Mouse (Mus musculus): ENCODE results near the gene Ldb2.

Ldb2 gene

GRCm38 (mm10) chr5:44799053-44799860 is at the start of gene Ldb2:
TSS of gene Ldb2 (minus strand) at chr5:44799680.
- DNase-seq, result peak; percentile 44 to 67

DNA sequence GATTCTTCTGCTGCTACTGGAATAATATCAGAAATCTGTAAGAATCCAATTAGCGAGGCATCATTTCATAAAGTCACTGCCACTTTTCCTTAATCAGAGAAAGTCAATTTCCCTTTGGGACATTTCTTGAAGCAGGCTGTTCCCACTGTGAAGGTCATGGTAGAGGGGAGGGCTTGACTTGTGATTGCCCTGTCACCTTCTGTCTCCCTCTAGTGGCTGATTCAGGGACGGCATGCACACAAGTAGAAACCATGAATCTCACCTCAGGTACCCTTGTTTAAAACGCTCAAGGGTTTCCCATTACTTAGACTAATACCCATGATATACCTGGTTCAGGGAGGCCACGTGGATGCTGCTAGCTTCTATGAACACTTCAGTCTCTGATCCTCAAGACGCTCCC is 31.8 kb upstream of the Ldb2 start:
- peak; percentile 42 to 44 for DNase-seq

DNA sequence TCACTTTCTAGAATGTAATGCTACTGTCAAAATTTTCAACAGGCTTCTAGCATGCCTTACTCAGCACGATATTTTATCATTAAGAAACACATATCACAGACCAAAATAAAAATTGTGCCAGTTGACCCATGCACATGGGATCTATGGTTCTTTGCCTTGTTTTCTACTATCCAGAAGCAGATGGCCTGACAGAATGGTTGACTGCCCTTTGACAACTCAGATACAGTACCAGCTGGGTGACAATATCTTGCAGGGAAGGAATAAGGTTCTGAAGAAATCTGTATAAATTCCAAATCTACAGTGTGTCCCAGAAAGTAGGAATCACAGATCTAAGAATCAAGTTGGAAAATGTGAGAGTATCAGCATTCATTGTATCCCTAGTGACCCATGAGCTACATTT is 16.0 kb upstream of the Ldb2 start:
- peak; percentile 38 to 56 for DNase-seq

- DNase-seq, result no peak
Measured at GRCm38 (mm10) chr5:44805960-44806359, 6.5 kb upstream of the Ldb2 start.

DNA sequence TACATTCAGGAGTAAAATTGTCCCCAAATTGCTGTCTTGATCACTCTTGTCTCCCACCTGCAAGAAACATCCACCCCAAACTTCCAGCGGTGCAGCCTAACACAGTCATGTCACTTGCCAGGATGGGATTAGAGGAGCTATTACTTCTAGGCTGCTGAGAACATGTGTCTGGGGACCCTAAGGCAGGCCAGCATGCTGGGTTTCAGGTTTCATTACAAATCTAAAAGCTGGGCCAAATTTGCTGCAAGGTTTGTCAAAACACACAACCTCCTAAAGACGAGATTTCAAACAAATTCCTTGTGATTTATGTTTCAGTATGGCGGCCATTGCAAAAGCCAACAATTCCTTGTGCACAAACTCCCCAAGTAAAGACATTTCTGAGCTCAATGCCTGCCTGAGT is 1.6 kb upstream of the Ldb2 start:
- no peak for DNase-seq

DNA sequence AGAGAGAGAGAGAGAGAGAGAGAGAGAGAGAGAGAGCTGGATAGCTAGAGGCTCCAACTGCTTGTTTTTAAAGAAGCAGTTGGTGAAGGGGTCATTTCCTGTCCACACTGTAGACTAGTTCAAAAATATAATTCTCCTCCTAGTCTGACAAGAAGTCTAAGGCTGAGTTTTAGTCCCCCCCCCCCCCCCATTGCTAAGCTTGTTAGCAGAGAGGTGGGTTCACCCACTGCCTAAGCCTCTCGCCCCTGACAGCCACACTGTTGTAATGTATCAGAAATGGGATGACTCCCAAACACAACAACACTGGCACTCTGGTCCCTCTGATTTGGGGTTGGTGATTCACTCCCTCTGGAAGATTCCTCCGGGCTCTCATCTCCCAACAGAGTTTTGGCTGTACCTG is 381 bp upstream of the Ldb2 start:
- no peak for DNase-seq

- DNase-seq, result no peak
Measured at GRCm38 (mm10) chr5:44798493-44798892, 987 bp downstream of the Ldb2 start.

DNA sequence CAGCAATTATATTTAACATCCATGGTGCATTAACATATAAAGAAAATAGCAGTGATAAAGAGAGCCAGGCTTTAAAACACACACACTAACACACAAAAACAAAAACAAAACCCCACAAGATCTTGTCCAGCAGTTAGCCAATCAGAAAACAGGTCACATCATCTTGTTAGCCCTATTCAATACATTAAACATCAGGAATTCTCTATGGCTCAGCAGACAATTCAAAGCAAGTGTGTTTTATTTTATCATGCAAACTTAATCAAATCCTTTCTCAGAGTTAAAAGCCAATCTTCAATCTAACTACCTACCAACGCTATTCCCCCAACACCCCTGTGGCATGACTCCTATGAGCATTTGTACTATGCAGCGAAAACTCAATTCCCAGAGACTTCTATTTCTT is 1.4 kb downstream of the Ldb2 start:
- DNase-seq, result no peak

DNA sequence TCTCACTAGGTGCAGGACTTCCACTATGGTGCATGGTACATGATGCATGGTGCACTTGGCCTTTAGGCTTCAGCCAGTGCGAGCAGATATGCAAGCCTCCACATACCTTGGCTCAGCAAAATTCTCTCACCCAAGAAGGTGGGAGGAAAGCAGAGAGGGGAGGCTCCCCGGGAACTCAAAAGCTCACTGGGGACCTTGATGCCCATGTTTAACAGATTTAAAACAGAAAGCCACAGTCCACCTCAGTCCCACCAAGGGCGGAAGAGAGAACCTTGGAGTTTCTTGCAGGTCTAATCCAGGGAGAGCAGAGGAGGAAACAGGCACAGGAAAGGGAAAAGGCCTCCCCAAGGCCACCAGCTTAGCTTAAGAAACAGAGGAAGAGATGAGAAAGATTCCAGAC is 14.9 kb downstream of the Ldb2 start:
- no peak for DNase-seq

DNA sequence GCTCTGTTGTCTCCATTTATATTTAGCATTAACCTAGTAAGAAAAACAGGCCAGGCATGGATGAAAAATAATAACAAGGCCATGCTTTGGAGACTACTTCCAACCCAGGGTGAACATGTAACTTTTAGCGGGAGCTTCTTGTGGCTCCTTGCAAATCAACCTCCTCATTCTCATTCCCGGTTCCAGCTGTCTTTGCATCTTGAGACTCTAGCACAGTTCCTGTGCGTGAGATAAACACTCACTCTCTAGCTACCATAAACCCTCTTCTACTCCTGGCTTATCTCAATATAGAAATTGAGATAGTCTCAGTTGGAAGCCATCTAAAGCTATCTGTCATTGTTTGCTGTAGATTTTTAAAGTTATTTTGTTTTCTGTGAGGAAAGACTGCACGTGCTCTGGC is 20.1 kb downstream of the Ldb2 start:
- no peak for DNase-seq

DNA sequence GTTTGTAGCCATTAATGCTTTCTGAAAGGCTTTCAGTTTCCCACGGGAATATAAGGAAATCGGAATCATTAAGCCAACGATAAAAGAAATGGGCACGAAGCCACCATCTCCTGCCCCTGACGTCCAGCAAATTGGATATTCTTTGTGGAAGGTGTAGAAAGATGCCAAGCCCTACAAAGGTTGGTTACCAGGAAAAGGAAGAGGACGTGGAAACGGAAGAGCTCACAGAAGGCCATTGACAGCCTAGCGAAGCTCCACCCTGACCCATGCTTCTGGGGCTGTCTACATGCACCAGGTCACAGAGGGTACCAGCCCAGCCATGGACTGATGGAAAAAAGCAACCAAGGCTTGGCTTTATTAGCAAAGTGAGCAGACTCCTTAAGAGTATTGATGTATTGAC is 31.0 kb downstream of the Ldb2 start:
- DNase-seq, result no peak

- DNase-seq, result no peak
Measured at GRCm38 (mm10) chr5:44764911-44765310, 34.6 kb downstream of the Ldb2 start.

DNA sequence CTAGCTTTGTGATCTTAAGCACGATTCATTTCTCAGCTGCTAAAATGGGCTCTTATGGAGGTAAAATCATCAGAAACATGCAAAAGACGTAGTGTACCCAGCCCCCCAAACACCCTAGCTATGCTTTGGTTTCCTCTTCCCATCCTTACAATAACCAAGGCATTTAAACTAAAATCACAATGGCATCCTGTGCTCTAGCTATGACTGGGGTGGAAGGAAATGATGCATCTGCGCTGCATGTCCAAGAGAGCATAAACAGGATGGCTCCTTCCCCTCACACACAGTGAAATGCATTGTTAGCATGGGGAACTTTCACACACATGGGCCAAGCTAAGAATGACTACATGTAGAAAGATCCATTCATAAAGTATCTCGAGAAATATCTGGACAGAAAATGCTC is 40.3 kb downstream of the Ldb2 start:
- no peak for DNase-seq

- DNase-seq, result no peak
Measured at GRCm38 (mm10) chr5:44754156-44754910, 45.1 kb downstream of the Ldb2 start.

DNA sequence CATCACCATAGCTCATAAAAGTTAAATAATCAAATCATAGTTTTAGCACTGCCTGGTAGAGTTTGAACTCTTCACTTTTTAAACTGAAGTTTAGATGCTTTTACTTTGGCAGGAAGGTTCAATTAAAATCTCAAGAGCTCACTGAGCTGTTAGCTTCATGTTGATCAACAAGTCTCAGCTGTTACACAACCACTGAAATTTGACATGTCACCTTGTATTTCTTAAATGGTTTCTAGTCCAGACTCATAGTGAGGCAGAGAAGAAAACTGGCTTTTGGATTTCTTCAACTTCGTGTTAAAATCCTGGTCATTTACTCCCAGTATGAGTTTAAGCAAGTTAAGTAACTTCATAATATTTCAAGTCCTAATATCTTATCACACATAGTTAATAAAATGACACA is 53.8 kb downstream of the Ldb2 start:
- DNase-seq, result no peak

DNA sequence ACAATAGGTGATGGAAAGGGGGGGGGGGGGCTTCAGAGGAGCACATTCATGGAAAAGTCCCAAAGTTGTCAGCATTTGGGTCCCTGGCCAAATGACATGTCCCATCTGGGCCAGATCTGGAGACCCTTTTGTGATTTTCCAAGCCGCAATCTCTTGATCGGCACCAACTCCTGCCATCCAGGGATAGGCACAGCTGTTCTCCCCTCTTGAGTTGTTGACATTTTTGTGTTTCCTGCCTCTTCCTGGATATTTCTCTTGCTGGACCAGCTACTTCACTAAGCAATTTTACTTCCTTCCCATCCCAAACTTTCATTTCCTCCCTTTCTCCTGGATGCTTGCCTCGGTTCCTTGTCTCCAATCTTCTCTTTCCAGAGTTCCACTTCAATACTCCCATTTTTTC is 63.1 kb downstream of the Ldb2 start:
- no peak for DNase-seq

DNA sequence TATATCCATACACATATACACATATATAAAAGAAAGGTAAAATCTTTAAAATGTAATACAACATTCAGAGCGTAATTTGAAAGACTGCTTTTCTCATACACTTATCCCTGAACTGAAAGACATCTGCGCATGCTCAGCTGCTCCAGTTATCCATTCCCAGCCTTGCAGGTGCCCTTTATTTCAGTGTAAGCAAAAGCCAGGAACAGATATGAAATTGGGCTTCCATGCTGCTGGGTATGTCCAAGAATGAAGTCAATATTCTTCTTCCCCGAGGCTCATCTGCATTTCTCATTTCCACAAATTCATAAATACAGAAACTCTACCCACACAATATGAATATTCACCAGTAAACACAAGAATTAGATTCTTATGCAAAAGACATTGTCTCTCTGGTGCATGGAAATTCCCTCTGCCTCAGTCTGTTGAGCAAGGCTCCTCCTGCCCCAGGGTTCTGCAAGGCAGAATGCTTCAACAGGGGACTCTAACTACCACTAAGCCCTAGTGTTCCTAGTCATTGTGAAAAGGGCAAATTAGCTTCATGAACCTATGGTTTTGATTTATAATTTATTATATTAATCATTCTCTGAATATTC is 65.3 kb downstream of the Ldb2 start:
- DNase-seq, result no peak

DNA sequence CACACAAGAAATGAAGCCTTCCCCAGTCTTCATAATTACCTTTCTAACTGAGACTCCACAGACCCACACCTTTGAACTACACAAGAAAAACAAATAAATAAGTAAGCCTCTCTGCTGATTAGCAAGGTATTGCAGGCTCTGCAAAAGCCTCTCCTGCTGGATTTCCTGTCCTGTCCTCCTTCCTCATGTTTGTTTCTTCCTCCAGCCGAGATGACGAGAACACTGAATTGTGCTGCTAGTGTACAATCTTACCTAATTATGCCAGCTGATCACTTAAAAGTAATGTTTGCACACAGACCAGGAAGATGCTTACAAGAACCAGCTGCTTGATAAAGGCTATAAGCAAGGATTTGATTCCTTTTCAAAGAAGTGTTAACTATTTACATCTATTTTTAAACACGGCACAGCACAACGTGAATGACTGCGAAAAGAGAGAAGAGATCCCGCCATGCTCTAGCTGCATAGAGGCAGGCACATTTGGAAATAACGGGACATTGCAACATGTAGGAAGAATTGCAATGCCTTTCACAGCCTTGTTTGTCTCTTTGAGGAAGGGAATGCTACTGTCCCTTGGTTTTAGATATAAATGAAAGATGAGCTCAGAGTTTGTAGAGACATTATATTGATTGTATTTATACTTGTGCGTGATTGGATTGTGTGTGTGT is 69.7 kb downstream of the Ldb2 start:
- DNase-seq, result no peak

- no peak for DNase-seq
Measured at GRCm38 (mm10) chr5:44727995-44728394, 71.5 kb downstream of the Ldb2 start.

DNA sequence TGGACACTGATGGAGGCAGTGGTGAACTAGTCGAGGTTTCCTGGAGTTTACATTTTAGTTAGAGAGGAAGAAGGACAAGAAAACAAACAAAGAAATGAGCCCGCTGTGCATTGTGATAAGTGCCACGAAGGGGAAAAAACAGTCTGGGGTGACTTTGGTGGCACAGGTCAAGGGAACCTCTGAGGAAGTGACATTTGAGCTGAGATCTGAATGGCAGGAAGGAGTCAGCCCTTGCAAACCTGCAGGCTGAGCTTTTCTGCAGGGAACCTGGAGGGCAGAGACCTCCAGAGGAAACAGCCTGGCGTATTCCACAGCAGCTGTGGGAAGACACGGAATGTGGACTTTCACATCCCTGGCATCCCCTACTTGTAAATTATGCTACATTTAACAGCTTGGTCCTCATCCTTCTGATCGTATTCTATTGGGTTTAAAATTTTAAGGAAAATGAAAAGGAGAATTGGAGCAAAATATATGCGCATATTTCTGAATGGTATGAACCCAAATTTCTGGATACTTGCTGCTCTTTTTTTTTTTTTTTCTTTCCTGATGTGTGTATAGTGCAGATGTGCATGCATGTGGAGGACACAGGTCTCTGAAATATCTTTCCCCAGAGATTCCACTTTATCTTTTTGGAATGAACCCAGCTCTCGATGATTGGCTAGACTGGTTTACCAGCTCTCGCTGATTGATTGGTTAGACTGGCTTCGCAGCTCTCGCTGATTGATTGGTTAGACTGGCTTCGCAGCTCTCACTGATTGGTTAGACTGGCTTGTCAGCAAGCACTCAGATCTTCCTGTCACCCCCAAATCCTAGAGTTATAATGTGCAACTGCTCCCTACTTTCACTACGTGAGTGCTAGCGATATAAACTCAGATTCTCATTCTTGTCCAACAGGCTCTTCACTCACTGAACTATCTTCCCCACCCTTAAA is 72.7 kb downstream of the Ldb2 start:
- DNase-seq, result no peak

- no peak for DNase-seq
Measured at GRCm38 (mm10) chr5:44725501-44725900, 74.0 kb downstream of the Ldb2 start.

GRCm38 (mm10) chr5:44719872-44720271 is 79.6 kb downstream of the Ldb2 start:
- DNase-seq, result no peak
